Mouse (Mus musculus): ENCODE measurements around the gene Tmem150a. TPM values are rescaled to one million over a fixed set of nuclear protein-coding genes. Genes with fewer than 3 reads are reported as not detected.

The Tmem150a gene
- 39.0 and 58.3 TPM in 2 replicates for polyA plus RNA-seq (2012; rRNA removed)
- polyA plus RNA-seq (2014; fragmentation: Nextera tagmentation; extraction: Ambion mirVana), result 43.6 and 48.0 TPM in 2 replicates

GRCm38 (mm10) chr6:72355066-72355911 is at the start of gene Tmem150a:
Gene Tmem150a (plus strand): TSS chr6:72355447.
- peak within 1 kb of the TSS; percentile 67 for H3K4me2 ChIP-seq (ENCODE audit: low read depth)
- ATAC-seq (ENCODE audit: insufficient read depth) (peak; percentile 57), DNase-seq (ENCODE audit: low read depth in 3 of 3, low spot score in 3 of 3) (no peak)
- H3K4me1 ChIP-seq (replicated peaks; ENCODE audit: control insufficient read depth in 2 of 2, insufficient read depth in 2 of 2, low read length in 1 of 2), result peaks cover 18 to 33% of the 10 kb centered on the region in 2 experiments
- under 1% methylated on average over 71 of the region's 71 CpGs for WGBS (ENCODE audit: insufficient replicate concordance)
- peak within 1 kb of the TSS; percentile 51 to 56 for H3K4me3 ChIP-seq (ENCODE audit: insufficient read depth in 1 of 2, low read depth in 2 of 2, low read length in 2 of 2)
- peak within 1 kb of the TSS; percentile 40; the same call in 1 of the 2 replicates for H3K9ac ChIP-seq (replicated peaks)
- H3K36me3 ChIP-seq (replicated peaks; ENCODE audit: control insufficient read depth, insufficient read depth, low read depth), result peaks cover 24% of the 10 kb centered on the region
- no peak within 1 kb of the TSS for H3K27ac ChIP-seq
- TF ChIP-seq EP300 (IDR thresholded peaks at IDR 0.05; ENCODE audit: low read depth), result no peak
- peak; percentile 35; the same call in 1 of the 2 replicates for TF ChIP-seq CTCF (IDR thresholded peaks at IDR 0.05; ENCODE audit: low read depth)
- no peaks in the 10 kb centered on the region for H3K9me3 ChIP-seq (ENCODE audit: control insufficient read depth, low read length)
- H3K27me3 ChIP-seq (ENCODE audit: control insufficient read depth, insufficient read depth, low read length), result peaks cover 30% of the 10 kb centered on the region

GRCm38 (mm10) chr6:72312198-72312597 is 43.0 kb upstream of the Tmem150a start:
- no peak overlapping the region for H3K27ac ChIP-seq
- no peak overlapping the region for H3K9ac ChIP-seq (replicated peaks)
- WGBS (ENCODE audit: insufficient replicate concordance), result 84% methylated on average over 3 of the region's 3 CpGs
- no peak overlapping the region for H3K4me3 ChIP-seq (ENCODE audit: insufficient read depth in 1 of 2, low read depth in 2 of 2, low read length in 2 of 2)
- no peaks in the 10 kb centered on the region for H3K9me3 ChIP-seq (ENCODE audit: control insufficient read depth, low read length)
- ATAC-seq (ENCODE audit: insufficient read depth) (no peak; the same call in 1 of the 2 replicates), DNase-seq (ENCODE audit: low read depth in 3 of 3, low spot score in 3 of 3) (no peak)
- peaks cover 13% of the 10 kb centered on the region for H3K36me3 ChIP-seq (replicated peaks; ENCODE audit: control insufficient read depth, insufficient read depth, low read depth)
- no peak for TF ChIP-seq CTCF (IDR thresholded peaks at IDR 0.05; ENCODE audit: low read depth)
- no peaks in the 10 kb centered on the region for H3K4me1 ChIP-seq (replicated peaks; ENCODE audit: control insufficient read depth in 2 of 2, insufficient read depth in 2 of 2, low read length in 1 of 2)
- H3K27me3 ChIP-seq (ENCODE audit: control insufficient read depth, insufficient read depth, low read length), result no peaks in the 10 kb centered on the region
- no peak overlapping the region for H3K4me2 ChIP-seq (ENCODE audit: low read depth)

- Histone ChIP-seq H3K4me2 (ENCODE audit: low read depth) (no peak overlapping the region), H3K9me3 (ENCODE audit: control insufficient read depth, low read length) (no peaks in the 10 kb centered on the region), H3K9ac (replicated peaks) (no peak overlapping the region), H3K36me3 (replicated peaks; ENCODE audit: control insufficient read depth, insufficient read depth, low read depth) (peaks cover 24% of the 10 kb centered on the region), H3K27ac (no peak overlapping the region), H3K27me3 (ENCODE audit: control insufficient read depth, insufficient read depth, low read length) (no peaks in the 10 kb centered on the region), H3K4me3 (ENCODE audit: insufficient read depth in 1 of 2, low read depth in 2 of 2, low read length in 2 of 2) (no peak overlapping the region), H3K4me1 (replicated peaks; ENCODE audit: control insufficient read depth in 2 of 2, insufficient read depth in 2 of 2, low read length in 1 of 2) (no peaks in the 10 kb centered on the region)
- TF ChIP-seq EP300 (IDR thresholded peaks at IDR 0.05; ENCODE audit: low read depth) (no peak), CTCF (IDR thresholded peaks at IDR 0.05; ENCODE audit: low read depth) (no peak)
- 76% methylated on average over 11 of the region's 11 CpGs for WGBS (ENCODE audit: insufficient replicate concordance)
- no peak for DNase-seq (ENCODE audit: low read depth in 3 of 3, low spot score in 3 of 3)
- ATAC-seq (ENCODE audit: insufficient read depth), result no peak
Observed at GRCm38 (mm10) chr6:72313124-72313867, 42.0 kb upstream of the Tmem150a start.

- Histone ChIP-seq H3K4me3 (ENCODE audit: insufficient read depth in 1 of 2, low read depth in 2 of 2, low read length in 2 of 2) (no peak overlapping the region), H3K36me3 (replicated peaks; ENCODE audit: control insufficient read depth, insufficient read depth, low read depth) (peaks cover 45% of the 10 kb centered on the region), H3K27ac (no peak overlapping the region), H3K27me3 (ENCODE audit: control insufficient read depth, insufficient read depth, low read length) (no peaks in the 10 kb centered on the region), H3K4me1 (replicated peaks; ENCODE audit: control insufficient read depth in 2 of 2, insufficient read depth in 2 of 2, low read length in 1 of 2) (no peaks in the 10 kb centered on the region; a peak in 1 of 4 replicates), H3K9ac (replicated peaks) (no peak overlapping the region), H3K9me3 (ENCODE audit: control insufficient read depth, low read length) (no peaks in the 10 kb centered on the region), H3K4me2 (ENCODE audit: low read depth) (no peak overlapping the region)
- DNase-seq (ENCODE audit: low read depth in 3 of 3, low spot score in 3 of 3) (no peak), ATAC-seq (ENCODE audit: insufficient read depth) (no peak)
- no peak for TF ChIP-seq EP300 (IDR thresholded peaks at IDR 0.05; ENCODE audit: low read depth)
- no peak for TF ChIP-seq CTCF (IDR thresholded peaks at IDR 0.05; ENCODE audit: low read depth)
- WGBS (ENCODE audit: insufficient replicate concordance), result 79% methylated on average over 2 of the region's 2 CpGs
Observed at GRCm38 (mm10) chr6:72315384-72315783, 39.9 kb upstream of the Tmem150a start.

GRCm38 (mm10) chr6:72316044-72316443 is 39.2 kb upstream of the Tmem150a start:
- DNase-seq (ENCODE audit: low read depth in 3 of 3, low spot score in 3 of 3), result no peak
- Histone ChIP-seq H3K4me1 (replicated peaks; ENCODE audit: control insufficient read depth in 2 of 2, insufficient read depth in 2 of 2, low read length in 1 of 2) (no peaks in the 10 kb centered on the region; a peak in 1 of 4 replicates), H3K27ac (no peak overlapping the region), H3K27me3 (ENCODE audit: control insufficient read depth, insufficient read depth, low read length) (no peaks in the 10 kb centered on the region), H3K9me3 (ENCODE audit: control insufficient read depth, low read length) (no peaks in the 10 kb centered on the region), H3K4me3 (ENCODE audit: insufficient read depth in 1 of 2, low read depth in 2 of 2, low read length in 2 of 2) (no peak overlapping the region), H3K9ac (replicated peaks) (0 out of 2 replicates have a peak overlapping the region, but pooled peaks have one; percentile 3), H3K4me2 (ENCODE audit: low read depth) (no peak overlapping the region), H3K36me3 (replicated peaks; ENCODE audit: control insufficient read depth, insufficient read depth, low read depth) (peaks cover 52% of the 10 kb centered on the region)
- ATAC-seq (ENCODE audit: insufficient read depth), result no peak
- 78% methylated on average over 1 of the region's 1 CpGs for WGBS (ENCODE audit: insufficient replicate concordance)
- TF ChIP-seq EP300 (IDR thresholded peaks at IDR 0.05; ENCODE audit: low read depth), result no peak
- no peak for TF ChIP-seq CTCF (IDR thresholded peaks at IDR 0.05; ENCODE audit: low read depth)

All from liver, embryonic 14.5 days (tissue).